Mouse (Mus musculus): ENCODE data around the gene Fkbp14.
A peak's percentile ranks its signal among the peaks of the same experiment; 100 is the strongest.

DNA sequence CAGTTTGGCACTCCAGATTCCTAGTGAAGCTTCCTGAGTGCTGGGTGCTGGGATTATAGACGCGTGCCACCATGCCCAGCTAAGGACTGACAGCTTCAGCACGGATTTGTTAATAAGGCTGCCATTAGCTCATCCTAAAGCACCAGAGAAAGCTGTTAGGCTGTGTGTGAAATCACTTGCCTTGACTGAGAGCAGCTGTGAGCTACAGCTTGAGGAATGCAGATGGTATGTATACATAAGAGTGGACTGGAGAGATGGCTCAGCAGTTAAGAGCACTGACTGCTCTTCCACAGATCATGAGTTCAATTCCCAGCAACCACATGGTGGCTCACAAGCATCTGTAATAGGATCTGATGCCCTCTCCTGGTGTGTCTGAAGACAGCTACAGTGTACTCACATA, 20.3 kb upstream of the Fkbp14 start:
- TF ChIP-seq POLR2A (IDR thresholded peaks at IDR 0.05; ENCODE audit: insufficient read depth, low read depth, low read length) (no peak), CTCF (IDR thresholded peaks at IDR 0.05) (0 out of 2 replicates have a peak, but pooled peaks have one; percentile 15), EP300 (IDR thresholded peaks at IDR 0.05; ENCODE audit: insufficient read depth, low read depth, low read length) (no peak)
